Mouse (Mus musculus) adrenal gland, postnatal 4 days (tissue): ENCODE data around the gene Arhgef18. TPM values are rescaled to one million over a fixed set of nuclear protein-coding genes. Genes with fewer than 3 reads are reported as not detected.

Source experiments
- DNase-seq, 2 experiments: peaks; one replicate each; pipeline ENCODE4 v3.0.0; 2021 to 2022; ENCODE audit warnings: low spot score in 2 of 2, mixed read lengths in 2 of 2
- long read RNA-seq, 2 experiments: library from polyadenylated mRNA; stranded (forward); transcript quantifications; one replicate each; pipeline ENCODE4 v2.0.0; 2021
- total RNA-seq, 2 experiments: library from RNA; stranded (reverse); gene quantifications; 2 replicates each; pipeline ENCODE4 v1.2.3; 2021

Gene Arhgef18
- total RNA-seq, result 10 to 100 TPM; 45.0 to 46.8 TPM
- long read RNA-seq, experiment 1, full-length matches to known transcripts, result 10 of 18 reads
- long read RNA-seq, experiment 1, partial matches to known transcripts, result 4 of 18 reads
- long read RNA-seq, experiment 1, other reads (novel, unspliced or antisense), result 4 of 18 reads
- long read RNA-seq, experiment 2, full-length matches to known transcripts, result 10 of 28 reads
- long read RNA-seq, experiment 2, partial matches to known transcripts, result 12 of 28 reads
- long read RNA-seq, experiment 2, other reads (novel, unspliced or antisense), result 6 of 28 reads

DNA sequence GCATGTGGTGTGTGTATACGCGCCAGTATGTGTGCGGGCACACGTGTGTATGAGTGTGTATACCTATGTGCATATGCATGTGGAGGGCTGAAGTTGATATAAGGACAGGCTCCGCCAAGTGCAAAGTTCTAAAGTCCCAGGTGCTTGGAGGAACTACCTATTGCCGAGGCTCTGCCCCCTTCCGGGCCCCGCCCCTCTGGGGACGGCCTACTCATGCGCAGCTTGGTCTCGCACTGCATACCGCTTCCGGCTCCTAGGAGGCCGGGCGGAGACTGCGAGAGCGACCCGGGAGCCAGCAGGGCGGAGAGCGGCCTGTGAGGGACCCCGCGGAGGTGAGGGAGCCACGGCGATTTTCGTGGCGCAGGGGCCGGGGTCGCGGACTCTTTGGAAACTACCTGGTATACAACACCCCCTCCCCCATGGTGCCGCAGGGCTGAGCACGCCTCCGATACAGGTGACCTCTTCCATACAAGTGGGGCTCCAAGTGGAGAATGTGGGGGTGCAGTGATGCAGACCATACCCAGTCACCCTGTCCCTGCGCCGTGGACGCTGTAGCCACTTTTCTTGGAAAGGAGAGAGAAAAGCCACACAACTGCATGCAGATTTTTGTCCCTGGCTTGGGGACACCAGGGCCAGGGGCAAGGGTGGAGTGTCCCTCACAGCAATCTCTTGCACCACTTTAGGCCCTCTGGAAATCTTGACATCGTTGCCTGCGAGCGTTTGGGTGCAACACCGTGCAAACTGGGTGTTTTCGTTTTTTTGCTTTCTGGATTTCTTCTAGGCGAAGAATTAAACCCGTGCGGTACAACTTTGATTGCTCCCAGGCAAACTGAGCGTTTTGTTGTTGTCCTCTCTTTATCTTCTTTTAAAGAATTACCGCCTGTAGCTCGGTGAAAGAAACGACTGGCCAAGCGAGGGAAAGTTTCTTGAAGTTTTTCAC lies at the start of gene Arhgef18:
Gene Arhgef18 (plus strand): TSS at position 236 of the 940 bp plus-strand sequence.
- DNase-seq, result peak; percentile 58 to 72

DNA sequence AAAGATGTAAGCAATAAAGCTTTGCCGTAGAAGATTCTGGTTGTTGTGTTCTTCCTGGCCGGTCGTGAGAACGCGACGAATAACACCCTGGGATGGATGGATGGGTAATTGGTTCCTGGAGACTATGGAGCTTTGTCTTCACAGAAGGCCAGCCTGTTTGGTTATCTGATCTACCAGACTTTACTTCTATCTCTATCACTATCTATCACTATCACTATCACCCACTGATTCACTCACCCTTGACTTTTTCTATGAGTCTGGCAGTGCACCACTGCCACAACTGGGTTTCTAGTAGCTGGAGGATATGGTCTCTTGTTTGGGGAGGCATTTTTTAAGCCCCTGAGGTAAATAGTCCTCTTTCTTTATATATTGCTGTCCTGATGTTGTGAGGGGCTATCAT lies 47.5 kb upstream of the Arhgef18 start:
- no peak for DNase-seq

DNA sequence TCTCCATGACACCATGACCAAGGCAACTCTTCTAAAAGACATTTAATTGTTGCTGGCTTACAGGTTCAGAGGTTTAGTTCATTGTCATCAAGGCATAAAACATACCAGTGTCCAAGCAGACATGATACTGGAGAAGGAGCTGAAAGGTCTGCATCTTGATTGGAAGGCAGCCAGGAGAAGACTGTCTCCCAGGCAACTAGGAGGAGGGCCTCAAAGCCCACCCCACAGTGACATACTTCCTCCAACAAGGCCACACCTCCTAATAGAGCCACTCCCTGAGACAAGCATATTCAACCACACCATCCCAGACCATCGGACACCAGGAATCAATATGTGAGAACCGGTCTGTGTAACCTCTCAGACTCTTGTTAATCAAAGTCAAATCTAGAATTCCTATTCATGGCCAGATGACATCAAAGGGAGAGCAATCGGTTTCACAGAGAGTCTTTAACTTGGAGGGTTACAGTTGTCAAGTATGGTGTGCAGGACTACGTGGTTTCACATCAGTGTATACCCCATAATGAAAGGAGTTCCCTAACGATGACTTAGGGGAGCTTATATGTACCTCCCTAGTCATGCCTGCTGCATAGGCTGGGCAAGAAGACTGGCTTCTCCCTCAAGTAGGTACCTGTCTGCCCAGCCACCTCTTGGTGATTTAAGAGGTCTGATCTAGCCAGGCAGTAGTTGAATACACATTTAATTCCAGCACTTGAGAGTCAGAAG lies 46.0 kb upstream of the Arhgef18 start:
- DNase-seq, result no peak

DNA sequence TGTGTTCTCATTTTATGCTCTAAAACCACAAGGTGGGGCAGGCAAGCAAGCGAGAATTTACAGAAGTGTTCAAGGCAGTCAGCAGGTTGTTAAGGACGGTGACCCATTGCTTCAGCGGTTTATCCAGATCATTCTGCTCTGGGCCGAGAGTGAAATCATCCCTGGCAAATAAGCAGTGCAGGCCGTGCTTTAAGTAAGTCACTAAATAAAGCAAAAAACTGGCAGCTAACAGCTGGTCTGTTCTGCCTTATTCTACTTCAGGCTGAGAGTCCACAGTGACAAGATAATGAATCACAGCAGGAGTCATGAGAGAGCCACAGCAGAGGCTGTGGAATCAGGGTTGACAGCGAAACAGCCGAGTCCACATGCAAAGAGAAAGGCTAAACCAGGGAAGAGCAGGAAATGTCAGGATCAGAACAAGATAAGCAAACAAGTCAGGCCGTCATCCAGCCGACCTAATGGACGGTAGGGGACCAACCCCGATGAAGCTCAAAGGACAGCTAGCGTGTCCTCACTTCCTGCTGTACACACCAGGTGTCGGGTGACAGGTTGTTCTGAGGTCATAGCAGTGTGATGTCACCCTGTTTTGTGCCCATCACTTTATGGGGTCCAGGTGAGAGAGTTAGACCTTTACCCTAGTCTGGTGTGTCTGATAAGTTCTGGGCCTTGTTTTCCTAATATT lies 44.5 kb upstream of the Arhgef18 start:
- no peak for DNase-seq

DNA sequence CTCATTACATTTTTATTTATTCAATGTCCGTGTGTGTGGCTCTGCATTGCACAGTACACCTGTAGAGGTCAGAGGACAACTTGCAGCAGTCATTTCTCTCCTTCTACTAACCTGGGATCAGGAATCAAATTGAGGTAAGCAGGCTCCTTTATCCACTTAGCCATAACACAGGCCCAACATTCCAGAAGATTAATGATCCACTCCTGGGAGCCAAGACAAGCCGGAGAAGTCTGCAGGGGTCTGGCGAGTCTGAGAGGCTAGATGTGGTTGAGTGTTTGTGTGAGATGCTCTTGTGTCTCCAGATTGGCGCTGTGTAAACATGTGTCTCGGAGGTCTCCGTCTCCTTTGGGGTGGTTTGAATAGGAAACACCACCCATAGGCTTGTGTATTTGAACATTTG lies 42.1 kb upstream of the Arhgef18 start:
- no peak for DNase-seq

DNA sequence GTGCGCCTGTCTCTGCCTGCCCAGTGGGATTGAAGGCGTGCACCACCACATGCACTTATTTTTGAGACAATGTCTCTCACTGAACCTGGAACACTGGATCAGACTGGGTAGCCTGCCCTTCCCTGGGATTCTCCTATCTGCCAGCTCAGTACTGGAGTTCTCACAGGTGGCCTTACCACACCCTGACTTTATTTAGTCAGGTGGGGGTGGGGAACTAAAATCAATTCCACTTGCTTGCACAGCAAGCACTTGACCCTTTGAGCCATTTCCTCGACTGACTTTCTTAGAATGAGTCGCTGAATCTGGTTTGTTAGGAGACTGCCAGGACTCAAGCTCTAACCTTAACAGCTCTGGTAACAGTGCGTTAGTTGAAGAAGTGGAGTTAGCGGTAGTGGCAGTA lies 40.1 kb upstream of the Arhgef18 start:
- DNase-seq, result no peak

DNA sequence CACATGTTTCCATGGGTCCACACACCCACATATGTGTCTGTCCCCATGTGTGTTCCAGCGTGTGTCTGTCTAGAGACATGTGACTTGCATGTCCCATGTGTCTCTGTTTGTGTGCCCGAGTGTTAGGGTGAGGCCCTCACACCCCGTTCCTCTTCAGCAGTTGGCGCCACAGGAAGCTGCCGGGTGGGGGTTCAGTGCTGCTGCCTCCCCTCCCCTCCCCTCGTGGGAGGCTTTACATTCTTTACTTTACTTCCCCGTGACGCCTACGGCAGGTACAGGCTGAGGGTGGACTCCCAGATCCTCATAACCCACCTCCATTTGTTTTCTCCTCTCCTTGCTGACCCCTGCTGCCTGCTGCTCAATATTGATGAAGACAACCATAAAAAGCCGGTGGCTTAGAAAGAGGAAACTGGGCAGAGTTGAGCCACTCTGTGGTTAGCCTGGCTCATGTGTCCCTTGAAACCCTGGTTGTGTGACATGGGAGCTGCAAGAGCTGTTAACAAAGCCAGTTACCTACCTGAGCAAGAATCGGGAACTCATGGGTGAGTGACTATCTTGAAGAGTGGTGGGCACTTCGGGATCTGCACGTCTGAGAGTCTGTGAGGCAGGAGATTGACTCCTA lies 39.5 kb upstream of the Arhgef18 start, which contains the start of gene A430078G23Rik:
Gene A430078G23Rik (plus strand): TSS at position 227 of the 622 bp plus-strand sequence.
- DNase-seq, result no peak

DNA sequence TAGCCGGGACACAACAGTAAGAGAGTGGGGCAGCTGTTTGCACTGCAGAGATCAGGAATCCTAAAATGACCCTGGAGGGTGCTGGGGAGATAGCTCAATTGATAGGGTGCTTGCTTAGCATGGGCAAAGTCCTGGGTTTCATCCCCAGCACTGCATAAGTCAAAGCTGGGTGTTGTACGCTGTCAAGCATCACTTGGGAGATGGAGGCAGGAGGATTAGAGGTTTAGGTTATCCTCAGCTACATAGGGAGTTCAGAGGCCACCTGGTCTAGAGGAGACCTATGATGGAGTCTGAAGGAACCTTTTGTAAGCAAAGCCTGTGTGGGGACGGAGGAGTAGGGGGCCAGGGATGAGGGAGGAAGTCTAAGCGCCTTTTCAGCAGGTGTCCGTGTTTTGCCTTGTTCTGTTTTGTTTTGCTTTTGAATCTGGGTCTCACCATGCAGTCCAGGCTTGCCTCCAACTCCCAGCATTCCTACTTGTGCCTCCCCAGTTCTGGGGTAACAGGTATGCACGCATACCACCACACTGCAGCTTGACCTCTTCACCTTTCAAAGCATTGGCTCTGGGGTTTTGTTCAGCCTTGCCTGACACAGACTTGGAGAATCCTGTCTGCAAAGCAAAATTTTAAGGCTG lies 38.9 kb upstream of the Arhgef18 start:
- no peak for DNase-seq

DNA sequence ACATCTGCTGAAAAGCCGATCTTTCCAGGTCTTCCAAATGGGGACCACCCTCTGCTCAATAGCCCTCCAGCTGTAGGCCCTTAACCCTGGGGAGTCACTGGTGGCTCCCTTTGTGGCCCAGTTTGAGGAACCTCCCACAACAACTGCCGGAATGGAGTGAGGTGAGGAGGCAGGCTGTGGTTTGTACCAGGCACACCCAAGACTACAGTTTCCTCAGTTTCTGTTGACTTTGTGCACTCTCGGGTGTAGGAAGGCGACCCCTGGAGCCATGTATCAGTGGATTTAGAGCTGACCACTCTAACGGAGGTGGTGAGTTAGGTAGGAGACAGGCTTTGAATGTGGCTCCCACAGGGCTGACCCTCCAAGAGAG lies 38.4 kb upstream of the Arhgef18 start:
- no peak for DNase-seq

DNA sequence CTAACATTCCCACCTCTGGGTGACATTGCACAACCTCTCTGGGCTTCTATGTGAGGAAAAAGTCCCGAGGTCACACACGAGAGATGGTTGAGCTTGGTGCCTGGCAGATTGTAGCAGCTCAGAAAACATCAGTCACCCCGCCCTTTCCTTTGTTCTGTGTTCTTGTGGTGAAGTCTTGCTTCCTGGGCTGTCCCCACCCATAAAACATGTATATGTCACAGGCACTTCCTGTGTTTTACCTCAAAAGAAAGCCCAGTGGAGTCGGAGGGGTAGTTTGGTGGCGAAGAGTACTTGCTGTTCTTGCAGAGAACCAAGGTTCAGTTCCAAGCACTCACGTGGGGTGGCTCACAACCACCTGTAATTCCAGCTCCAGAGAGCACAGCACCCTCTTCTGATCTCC lies 37.2 kb upstream of the Arhgef18 start:
- DNase-seq, result no peak

DNA sequence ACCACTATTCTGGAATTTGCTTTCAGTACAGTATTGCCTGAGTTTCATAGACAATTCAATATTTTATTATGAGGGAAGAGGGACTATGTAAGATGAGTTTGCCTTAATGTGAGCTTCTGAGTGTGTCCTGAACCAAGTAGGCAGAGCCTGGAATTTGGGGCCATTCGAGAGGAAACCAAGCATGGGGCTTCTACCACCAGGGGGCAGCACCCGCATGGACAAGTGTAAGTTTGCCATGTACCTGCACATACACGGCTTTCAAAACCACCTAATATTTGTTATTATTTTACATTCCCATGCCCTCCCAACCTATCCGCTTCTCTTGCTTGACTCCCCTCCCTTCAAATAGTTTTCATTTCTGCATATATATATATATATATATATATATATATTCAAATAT lies 34.7 kb upstream of the Arhgef18 start:
- DNase-seq, result peak; percentile 76

DNA sequence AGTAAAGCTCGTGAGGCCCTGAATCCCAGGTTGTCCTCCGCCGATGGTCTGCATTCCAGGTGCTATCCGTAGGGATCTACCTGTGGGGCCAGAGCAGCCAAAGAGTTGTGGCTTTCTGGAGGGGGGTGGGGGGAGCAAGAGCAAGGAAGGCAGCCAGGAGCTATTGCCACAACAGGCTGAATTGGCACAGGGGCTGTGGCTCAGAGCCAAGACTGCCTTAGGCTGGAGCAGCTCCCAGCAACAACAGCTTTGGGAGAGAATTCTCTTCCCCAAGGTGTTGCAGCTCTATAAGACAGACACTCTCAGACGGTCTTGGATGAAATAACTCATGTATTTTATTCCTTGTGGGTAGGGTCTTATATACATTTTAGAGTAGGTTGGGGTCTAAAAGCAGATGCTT lies 25.7 kb upstream of the Arhgef18 start:
- no peak for DNase-seq

DNA sequence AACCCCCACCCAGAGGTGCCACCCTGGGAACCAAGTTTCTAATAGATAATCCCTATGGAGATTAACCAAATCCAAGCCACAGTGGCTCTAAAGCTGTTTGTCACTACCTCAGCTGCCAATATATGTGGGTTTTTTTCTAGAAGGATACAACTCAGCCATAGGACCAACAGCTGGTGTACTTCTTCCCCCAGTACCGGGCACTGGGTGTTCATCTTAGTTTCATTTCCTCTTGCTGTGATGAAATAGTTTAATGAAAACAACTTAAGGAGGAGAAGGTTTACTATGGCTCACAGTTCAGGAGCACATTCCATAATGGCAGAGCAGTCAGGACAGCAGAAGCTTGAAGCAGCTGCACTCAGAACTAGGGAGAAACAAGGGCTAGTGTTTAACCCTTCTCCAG lies 24.7 kb upstream of the Arhgef18 start:
- no peak for DNase-seq

DNA sequence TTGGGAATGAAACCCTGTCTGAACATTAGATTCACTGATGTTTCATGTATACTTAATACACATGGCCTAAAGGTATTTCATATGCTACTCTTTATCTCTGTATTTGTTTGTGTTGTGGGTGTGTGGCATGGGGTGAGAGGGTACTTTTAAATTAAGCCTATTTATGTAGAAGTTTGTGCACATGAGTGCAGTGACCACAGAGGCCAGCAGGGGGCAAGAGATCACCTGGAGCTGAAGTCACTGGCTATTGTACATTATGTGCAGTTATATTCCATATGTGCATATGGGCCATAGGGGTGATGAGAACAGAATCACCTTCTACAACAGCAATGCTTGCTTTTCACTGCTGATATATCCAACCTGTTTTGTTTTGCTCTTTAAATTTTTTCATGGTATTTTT lies 17.1 kb upstream of the Arhgef18 start:
- no peak for DNase-seq

DNA sequence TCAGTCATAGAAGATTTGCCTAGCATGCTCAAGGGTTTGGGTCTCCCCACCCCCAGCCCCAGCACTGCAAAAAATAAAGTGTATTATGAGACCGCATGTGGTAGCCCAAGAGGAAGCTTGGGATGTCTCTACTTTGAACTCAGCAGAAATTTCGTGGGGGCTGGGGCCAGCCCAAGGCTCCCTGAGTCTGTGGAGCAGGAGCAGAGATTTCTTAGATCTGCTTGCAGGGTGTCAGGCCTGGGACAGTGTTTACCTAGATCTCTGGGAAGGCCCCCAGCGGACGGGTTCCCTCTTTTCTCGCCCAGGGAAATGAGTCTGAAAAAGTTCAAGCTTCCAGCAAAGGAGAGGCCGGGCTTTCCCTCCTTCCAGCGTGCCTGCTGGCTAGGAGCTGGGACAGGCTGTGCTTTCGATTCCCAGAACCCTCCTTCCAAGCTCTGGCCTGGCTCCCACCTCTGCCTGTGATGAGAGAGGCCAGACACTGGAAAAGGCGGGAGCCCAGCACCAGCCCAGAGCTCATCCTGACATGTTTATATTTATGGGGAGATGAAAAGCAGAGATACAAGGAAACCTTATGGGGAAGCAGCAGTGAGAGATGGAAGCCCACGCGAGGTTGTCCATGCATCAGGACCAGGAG lies 16.0 kb upstream of the Arhgef18 start:
- no peak for DNase-seq

DNA sequence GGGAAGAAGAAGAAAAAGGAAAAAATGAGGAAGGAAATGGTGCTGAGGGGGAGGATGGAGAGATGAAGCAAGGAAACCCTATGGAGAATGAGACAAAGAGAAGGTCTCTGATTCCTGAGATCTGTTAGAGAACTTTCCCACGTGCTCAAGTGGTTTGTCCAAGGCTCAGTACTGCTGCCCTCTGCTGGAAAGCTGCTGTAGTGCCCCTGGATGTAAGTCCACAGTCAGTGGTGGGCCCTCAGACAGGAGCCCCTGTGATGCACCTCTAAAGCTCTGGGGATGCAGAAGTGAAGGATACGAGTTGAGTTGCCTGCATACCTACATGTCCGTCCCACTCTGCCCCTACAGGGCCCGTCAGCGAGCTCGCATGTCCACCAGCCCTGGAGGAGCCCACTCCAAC lies 5.5 kb upstream of the Arhgef18 start:
- peak in 1 of 2 experiments; percentile 48 for DNase-seq

DNA sequence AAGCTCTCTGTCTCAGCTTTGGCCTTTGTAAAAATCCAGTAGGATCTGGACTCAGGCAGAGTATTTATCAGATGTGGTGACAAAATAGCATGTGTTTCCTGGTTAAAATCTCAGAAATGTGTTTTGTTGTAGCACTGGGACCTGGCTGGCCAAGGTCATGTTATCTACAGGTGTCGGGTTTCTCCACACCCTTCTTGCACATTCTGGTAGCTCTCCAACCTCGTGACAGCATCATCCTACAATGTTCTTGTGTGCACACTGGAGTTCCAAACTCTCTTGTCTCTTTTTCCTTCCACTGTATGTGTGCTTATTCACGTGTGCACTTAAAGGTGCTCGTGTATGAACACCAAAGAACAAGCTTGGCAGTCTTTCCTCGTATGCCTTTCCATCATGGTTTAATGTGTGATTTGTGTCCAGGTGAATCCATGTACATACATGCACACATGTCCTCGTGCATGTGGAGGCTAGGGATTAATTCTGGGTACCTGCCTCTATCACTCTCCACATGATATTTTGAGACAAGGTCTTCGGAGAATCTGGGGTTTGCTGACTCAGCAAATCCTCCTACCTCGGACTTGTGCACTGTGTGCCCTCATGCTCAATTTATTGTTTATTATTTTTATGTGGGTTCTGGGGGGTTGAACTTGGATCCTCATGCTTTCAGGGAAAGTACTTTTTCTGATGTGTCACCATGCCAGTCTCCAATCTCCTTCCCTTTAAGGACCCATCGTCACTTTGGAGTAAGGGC lies 4.0 kb upstream of the Arhgef18 start:
- no peak for DNase-seq

DNA sequence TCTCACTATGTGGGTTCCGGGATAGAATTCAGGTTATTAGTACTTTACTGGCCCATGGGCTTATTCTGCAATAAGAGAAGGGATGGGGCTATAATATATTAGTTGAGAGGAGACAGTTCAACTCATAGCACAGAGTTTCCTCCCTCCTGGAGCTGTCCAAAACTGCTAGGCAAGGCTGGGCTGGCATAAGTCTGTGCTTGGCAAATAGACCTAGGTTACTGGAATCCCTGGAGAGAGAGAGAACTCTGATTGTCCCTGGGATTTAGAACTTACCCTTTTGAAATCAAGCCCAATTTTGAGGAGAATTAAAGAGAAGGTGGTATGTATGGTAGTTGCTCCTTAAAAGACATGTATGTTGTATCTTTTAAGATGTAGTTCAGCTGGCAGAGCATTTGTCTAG lies 3.3 kb upstream of the Arhgef18 start:
- DNase-seq, result no peak

DNA sequence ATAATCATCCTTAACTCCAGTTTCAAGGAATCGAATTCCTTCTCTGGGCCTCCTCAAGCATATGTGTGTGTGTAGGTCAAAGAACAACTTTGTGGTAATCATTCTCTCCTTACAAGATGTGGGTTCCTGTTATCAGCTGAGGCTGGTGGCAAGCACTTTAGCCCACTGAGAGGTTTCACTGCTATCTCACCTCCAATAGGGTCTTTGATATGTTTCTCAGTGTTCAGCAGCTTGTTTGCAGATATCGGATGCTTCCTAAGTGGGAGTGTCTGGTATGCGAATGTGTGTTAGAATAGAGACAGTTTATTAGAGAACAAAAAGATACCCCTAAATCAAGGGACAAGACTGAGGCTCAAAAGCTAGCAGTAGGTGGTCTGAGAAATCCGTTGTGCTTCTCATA lies 513 bp upstream of the Arhgef18 start:
- no peak for DNase-seq
